Mouse (Mus musculus) thymus, adult 2 months (tissue): ENCODE data around the gene Slc22a5.

Experiments
- CTCF ChIP-seq: fragments of 200-500 bp; IDR thresholded peaks from 2 replicates; pipeline ENCODE4 v1.5.1; 2012; ENCODE audit warnings: mild to moderate bottlenecking, control low read depth, low read length, moderate library complexity, borderline replicate concordance; ENCODE audit not compliant: control insufficient read depth, poor library complexity, insufficient read depth; ENCODE audit errors: extremely low read depth
- POLR2A ChIP-seq: fragments of 200-500 bp; IDR thresholded peaks from 2 replicates; pipeline ENCODE4 v1.6.1; 2012; ENCODE audit warnings: mild to moderate bottlenecking, low read length, control low read depth, moderate library complexity; ENCODE audit not compliant: control insufficient read depth, poor library complexity, insufficient read depth; ENCODE audit errors: extremely low read depth

DNA sequence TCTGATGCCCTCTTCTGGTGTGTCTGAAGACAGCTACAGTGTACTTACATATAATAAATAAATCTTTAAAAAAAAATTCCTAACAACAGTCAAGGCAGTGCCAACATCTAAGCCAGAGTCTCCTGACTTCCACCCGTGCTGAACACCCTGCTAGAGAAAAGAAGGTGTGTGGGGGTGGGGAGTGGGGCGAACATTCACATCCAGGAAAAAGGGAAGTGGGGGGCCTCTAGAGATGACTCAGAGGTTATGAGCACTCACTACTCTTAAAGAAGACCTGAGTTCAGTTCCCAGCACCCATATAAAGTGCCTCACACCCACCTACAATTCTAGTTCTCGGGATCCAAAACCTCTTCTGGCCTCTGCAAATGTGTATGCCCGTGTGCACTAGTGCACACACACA lies 66.1 kb downstream of the Slc22a5 start:
- TF ChIP-seq POLR2A (no peak), CTCF (no peak)
